Mouse (Mus musculus): ENCODE data around the gene Ddr2. TPM values are rescaled to one million over a fixed set of nuclear protein-coding genes. Genes with fewer than 3 reads are reported as not detected.

Ddr2 gene
- polyA plus RNA-seq, 1 experiment from 2014 or later: 8.9 TPM

DNA sequence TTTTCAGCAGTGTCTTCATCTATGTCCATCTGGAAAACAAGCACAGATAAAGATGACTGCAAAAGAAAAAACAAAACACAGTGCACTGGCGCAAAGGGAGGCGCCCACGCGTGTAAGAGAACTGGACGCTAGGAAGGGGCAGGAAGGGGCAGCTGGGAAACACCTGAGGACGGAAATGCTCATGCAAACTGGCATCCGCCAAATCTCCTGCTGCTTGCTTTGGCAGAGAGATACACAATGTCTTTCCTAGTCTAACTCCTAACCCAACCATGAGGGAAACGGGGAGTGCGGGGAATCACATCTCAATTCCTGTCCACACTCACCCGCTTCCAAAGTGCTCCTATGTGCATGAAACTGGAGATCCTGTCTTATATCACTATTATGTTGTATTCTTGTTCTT, 157.5 kb downstream of the Ddr2 start:
- ATAC-seq (ENCODE audit: low FRiP score, low TSS enrichment) (no peak), DNase-seq (no peak)
- Histone ChIP-seq H3K4me2 (ENCODE audit: low read length) (no peak overlapping the region), H3K27ac (replicated peaks; ENCODE audit: low read depth, low read length) (no peak overlapping the region), H3K4me3 (replicated peaks; ENCODE audit: low read depth, low read length) (no peak overlapping the region), H3K4me1 (ENCODE audit: control insufficient read depth, insufficient read depth, low read length) (no peaks in the 10 kb centered on the region), H3K9me3 (ENCODE audit: control insufficient read depth, low read length) (no peaks in the 10 kb centered on the region), H3K9ac (replicated peaks; ENCODE audit: low read length) (no peak overlapping the region), H3K36me3 (ENCODE audit: control insufficient read depth, insufficient read depth, low read length) (peaks cover 65% of the 10 kb centered on the region), H3K27me3 (ENCODE audit: control insufficient read depth, insufficient read depth, low read length) (no peaks in the 10 kb centered on the region)
- 95% methylated on average over 10 of the region's 10 CpGs for whole genome bisulfite sequencing

DNA sequence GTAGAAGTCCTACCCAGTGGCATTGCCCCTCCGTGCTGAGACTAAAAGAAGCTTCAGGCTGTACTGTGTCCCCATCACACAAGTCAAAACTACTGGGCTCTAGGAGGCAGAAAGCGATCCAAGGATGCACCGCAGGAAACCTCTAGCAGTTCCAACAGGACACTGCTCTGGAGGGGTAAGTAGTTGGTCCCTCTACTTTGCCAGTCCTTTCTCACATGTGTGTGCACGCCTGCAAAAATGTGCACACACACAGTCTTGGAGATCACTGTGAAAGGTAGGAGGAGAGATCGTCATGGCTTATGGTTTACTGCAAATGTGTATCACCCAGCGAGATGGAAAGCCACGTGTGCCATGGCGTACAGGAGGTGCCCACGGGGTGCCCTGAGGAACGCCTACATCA, 157.9 kb downstream of the Ddr2 start:
- H3K27me3 ChIP-seq (ENCODE audit: control insufficient read depth, insufficient read depth, low read length): no peaks in the 10 kb centered on the region
- 96% methylated on average over 10 of the region's 10 CpGs for WGBS
- no peaks in the 10 kb centered on the region for H3K9me3 ChIP-seq (ENCODE audit: control insufficient read depth, low read length)
- no peaks in the 10 kb centered on the region for H3K4me1 ChIP-seq (ENCODE audit: control insufficient read depth, insufficient read depth, low read length)
- no peak overlapping the region for H3K9ac ChIP-seq (replicated peaks; ENCODE audit: low read length)
- H3K4me2 ChIP-seq (ENCODE audit: low read length): no peak overlapping the region
- no peak for DNase-seq
- no peak overlapping the region for H3K4me3 ChIP-seq (replicated peaks; ENCODE audit: low read depth, low read length)
- H3K27ac ChIP-seq (replicated peaks; ENCODE audit: low read depth, low read length): no peak overlapping the region
- ATAC-seq (ENCODE audit: low FRiP score, low TSS enrichment): no peak
- peaks cover 61% of the 10 kb centered on the region for H3K36me3 ChIP-seq (ENCODE audit: control insufficient read depth, insufficient read depth, low read length)

DNA sequence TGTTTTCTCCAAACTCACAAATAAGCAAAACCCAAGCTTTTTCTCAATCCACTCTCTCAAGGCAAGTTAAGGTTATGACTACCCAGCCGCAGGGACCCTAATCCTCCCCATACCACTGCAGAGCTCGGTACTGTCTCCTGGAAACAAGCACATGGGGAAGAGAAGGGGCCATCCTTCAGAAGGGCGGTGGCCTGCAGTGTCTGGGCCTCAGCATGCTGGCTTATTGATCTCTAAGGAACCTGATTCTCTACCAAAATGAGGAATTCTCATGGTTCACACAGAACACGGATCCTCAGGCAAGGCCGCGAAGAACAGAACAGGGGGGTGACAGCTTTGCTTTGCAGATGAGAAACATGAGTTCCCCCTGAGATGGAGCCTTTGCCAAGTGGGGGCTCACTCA, 159.0 kb downstream of the Ddr2 start:
- H3K9me3 ChIP-seq (ENCODE audit: control insufficient read depth, low read length): no peaks in the 10 kb centered on the region
- H3K4me1 ChIP-seq (ENCODE audit: control insufficient read depth, insufficient read depth, low read length): no peaks in the 10 kb centered on the region
- DNase-seq (no peak), ATAC-seq (ENCODE audit: low FRiP score, low TSS enrichment) (no peak)
- H3K27me3 ChIP-seq (ENCODE audit: control insufficient read depth, insufficient read depth, low read length): no peaks in the 10 kb centered on the region
- no peak overlapping the region for H3K9ac ChIP-seq (replicated peaks; ENCODE audit: low read length)
- H3K4me3 ChIP-seq (replicated peaks; ENCODE audit: low read depth, low read length): no peak overlapping the region
- 91% methylated on average over 6 of the region's 6 CpGs for WGBS
- H3K4me2 ChIP-seq (ENCODE audit: low read length): no peak overlapping the region
- peaks cover 52% of the 10 kb centered on the region for H3K36me3 ChIP-seq (ENCODE audit: control insufficient read depth, insufficient read depth, low read length)
- no peak overlapping the region for H3K27ac ChIP-seq (replicated peaks; ENCODE audit: low read depth, low read length)

DNA sequence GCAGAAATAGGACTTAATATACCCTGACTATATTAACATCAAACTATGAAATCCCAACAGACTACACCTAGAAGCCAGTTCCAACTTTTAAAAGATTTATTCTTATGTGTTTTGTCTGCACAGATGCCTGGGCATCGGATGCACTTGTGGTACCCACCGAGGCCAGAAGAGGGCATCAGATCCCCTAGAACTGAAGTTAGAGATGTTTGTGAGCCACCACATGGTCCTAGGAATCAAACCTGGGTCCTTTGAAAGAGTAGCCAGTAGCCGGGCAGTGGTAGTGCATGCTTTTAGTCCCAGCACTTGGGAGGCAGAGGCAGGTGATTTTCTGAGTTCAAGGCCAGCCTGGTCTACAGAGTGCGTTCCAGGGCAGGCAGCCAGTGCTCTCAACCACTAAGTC, 159.9 kb downstream of the Ddr2 start:
- Histone ChIP-seq H3K36me3 (ENCODE audit: control insufficient read depth, insufficient read depth, low read length) (peaks cover 42% of the 10 kb centered on the region), H3K9me3 (ENCODE audit: control insufficient read depth, low read length) (no peaks in the 10 kb centered on the region), H3K27me3 (ENCODE audit: control insufficient read depth, insufficient read depth, low read length) (no peaks in the 10 kb centered on the region), H3K4me1 (ENCODE audit: control insufficient read depth, insufficient read depth, low read length) (no peaks in the 10 kb centered on the region), H3K4me2 (ENCODE audit: low read length) (no peak overlapping the region), H3K27ac (replicated peaks; ENCODE audit: low read depth, low read length) (no peak overlapping the region), H3K4me3 (replicated peaks; ENCODE audit: low read depth, low read length) (no peak overlapping the region), H3K9ac (replicated peaks; ENCODE audit: low read length) (no peak overlapping the region)
- WGBS: 92% methylated on average over 4 of the region's 4 CpGs
- no peak for ATAC-seq (ENCODE audit: low FRiP score, low TSS enrichment)
- no peak for DNase-seq

DNA sequence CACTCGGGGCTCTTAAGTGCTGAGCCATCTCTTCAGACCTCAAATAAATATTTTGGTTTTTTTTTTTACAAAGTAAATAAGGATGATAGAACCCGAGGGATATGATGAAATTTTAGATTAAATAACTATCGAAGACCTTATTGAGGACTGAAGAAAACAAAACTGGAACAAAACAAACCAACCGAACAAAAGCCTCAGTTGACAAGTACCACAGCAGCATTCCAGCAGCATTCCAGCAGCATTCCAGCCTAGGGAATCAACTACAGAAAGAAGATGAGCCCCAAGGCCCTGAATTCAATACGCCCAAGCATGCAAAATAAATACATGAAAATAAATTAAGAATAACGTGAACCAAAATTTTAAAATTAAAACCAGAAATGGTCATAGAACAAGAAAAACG, 160.6 kb downstream of the Ddr2 start:
- no peaks in the 10 kb centered on the region for H3K4me1 ChIP-seq (ENCODE audit: control insufficient read depth, insufficient read depth, low read length)
- peaks cover 36% of the 10 kb centered on the region for H3K36me3 ChIP-seq (ENCODE audit: control insufficient read depth, insufficient read depth, low read length)
- H3K4me2 ChIP-seq (ENCODE audit: low read length): no peak overlapping the region
- no peak overlapping the region for H3K9ac ChIP-seq (replicated peaks; ENCODE audit: low read length)
- no peak overlapping the region for H3K4me3 ChIP-seq (replicated peaks; ENCODE audit: low read depth, low read length)
- no peaks in the 10 kb centered on the region for H3K9me3 ChIP-seq (ENCODE audit: control insufficient read depth, low read length)
- 84% methylated on average over 7 of the region's 7 CpGs for WGBS
- ATAC-seq (ENCODE audit: low FRiP score, low TSS enrichment) (no peak), DNase-seq (no peak)
- no peak overlapping the region for H3K27ac ChIP-seq (replicated peaks; ENCODE audit: low read depth, low read length)
- H3K27me3 ChIP-seq (ENCODE audit: control insufficient read depth, insufficient read depth, low read length): no peaks in the 10 kb centered on the region

DNA sequence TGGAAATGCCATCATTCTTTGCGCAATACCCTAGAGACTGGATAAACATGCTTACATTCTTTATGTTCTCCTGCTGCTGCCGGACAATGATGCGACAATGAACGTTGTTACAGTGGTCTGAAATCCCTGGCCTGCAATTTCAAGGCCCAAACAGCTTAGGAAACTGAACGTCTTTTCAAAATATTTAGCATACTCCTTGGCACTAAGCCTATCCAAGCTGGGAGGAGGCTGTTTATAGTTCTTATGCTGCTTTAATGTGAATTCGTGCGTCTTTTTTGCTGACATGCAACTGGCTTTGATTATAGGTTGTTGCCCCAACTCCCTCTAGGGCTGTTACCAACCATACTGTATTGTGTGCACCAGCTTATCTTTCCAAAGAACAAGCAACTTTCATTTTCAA, 161.7 kb downstream of the Ddr2 start:
- 83% methylated on average over 7 of the region's 7 CpGs for WGBS
- Histone ChIP-seq H3K27me3 (ENCODE audit: control insufficient read depth, insufficient read depth, low read length) (no peaks in the 10 kb centered on the region), H3K36me3 (ENCODE audit: control insufficient read depth, insufficient read depth, low read length) (peaks cover 27% of the 10 kb centered on the region), H3K27ac (replicated peaks; ENCODE audit: low read depth, low read length) (no peak overlapping the region), H3K4me3 (replicated peaks; ENCODE audit: low read depth, low read length) (no peak overlapping the region), H3K4me1 (ENCODE audit: control insufficient read depth, insufficient read depth, low read length) (no peaks in the 10 kb centered on the region), H3K9ac (replicated peaks; ENCODE audit: low read length) (no peak overlapping the region), H3K9me3 (ENCODE audit: control insufficient read depth, low read length) (no peaks in the 10 kb centered on the region), H3K4me2 (ENCODE audit: low read length) (no peak overlapping the region)
- no peak for ATAC-seq (ENCODE audit: low FRiP score, low TSS enrichment)
- DNase-seq: no peak

DNA sequence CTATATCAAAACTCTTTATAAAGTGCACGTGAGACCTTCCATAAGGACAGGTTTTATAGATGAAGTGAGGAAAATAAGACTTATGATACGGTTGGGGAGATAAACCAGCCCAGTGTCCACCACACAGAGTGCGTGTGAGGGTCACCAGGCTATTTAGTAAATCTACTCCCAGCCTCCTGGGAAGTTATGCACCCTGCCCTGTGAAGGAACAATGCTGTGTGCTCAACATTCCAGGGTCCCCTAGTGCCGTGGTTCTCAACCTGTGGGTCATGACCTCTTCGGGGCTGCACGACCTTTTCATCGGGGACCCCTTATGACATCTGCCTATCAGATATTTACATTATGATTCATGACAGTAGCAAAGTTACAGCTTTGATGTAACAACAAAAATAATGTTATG, 162.3 kb downstream of the Ddr2 start:
- Histone ChIP-seq H3K36me3 (ENCODE audit: control insufficient read depth, insufficient read depth, low read length) (peaks cover 23% of the 10 kb centered on the region), H3K4me1 (ENCODE audit: control insufficient read depth, insufficient read depth, low read length) (no peaks in the 10 kb centered on the region), H3K27me3 (ENCODE audit: control insufficient read depth, insufficient read depth, low read length) (no peaks in the 10 kb centered on the region), H3K9ac (replicated peaks; ENCODE audit: low read length) (no peak overlapping the region), H3K4me2 (ENCODE audit: low read length) (no peak overlapping the region), H3K9me3 (ENCODE audit: control insufficient read depth, low read length) (no peaks in the 10 kb centered on the region), H3K4me3 (replicated peaks; ENCODE audit: low read depth, low read length) (no peak overlapping the region), H3K27ac (replicated peaks; ENCODE audit: low read depth, low read length) (no peak overlapping the region)
- no peak for ATAC-seq (ENCODE audit: low FRiP score, low TSS enrichment)
- 90% methylated on average over 7 of the region's 7 CpGs for WGBS
- DNase-seq: no peak

DNA sequence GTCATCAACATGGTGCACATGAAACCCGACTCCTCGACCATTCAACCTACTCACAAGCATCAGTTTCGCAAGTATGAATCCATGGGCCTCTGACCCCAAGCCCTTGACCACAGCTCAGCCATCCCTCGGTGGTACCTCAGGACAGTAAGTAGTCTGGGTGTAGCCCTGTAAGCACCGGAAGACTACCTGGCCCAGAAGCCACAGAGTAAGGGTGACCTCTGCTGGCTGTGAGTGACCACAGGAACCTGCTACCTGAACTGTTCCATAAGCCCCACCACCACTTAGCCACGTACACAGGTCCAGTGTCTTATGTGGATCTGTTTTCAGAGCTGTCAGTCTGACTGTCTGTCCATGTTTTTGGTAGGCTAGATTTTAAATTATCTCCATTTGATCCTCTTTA, 162.9 kb downstream of the Ddr2 start:
- Histone ChIP-seq H3K36me3 (ENCODE audit: control insufficient read depth, insufficient read depth, low read length) (peaks cover 16% of the 10 kb centered on the region), H3K9me3 (ENCODE audit: control insufficient read depth, low read length) (no peaks in the 10 kb centered on the region), H3K27me3 (ENCODE audit: control insufficient read depth, insufficient read depth, low read length) (no peaks in the 10 kb centered on the region), H3K27ac (replicated peaks; ENCODE audit: low read depth, low read length) (no peak overlapping the region), H3K4me1 (ENCODE audit: control insufficient read depth, insufficient read depth, low read length) (no peaks in the 10 kb centered on the region), H3K4me2 (ENCODE audit: low read length) (no peak overlapping the region), H3K4me3 (replicated peaks; ENCODE audit: low read depth, low read length) (no peak overlapping the region), H3K9ac (replicated peaks; ENCODE audit: low read length) (no peak overlapping the region)
- DNase-seq: no peak
- no peak for ATAC-seq (ENCODE audit: low FRiP score, low TSS enrichment)
- whole genome bisulfite sequencing: 87% methylated on average over 6 of the region's 6 CpGs

DNA sequence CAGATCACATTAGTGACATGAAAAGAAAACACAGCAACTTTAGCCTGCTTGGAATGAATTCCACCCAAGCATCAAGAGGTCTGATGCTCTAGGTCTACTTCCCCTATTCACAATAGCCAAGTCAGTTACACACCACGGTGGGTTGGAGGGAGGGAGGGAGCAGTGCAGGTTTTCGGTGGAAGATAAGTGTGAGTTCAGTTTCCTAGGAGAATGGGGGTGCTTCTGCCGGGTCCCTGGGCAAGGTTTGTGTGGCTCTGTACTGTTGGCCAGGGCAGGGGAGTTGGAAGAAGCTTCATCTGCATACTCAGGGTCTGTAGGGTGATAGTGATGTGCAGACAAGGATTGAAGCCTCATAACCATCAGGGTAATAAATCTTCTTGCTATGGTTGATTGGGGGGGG, 164.6 kb downstream of the Ddr2 start:
- Histone ChIP-seq H3K4me3 (replicated peaks; ENCODE audit: low read depth, low read length) (no peak overlapping the region), H3K4me1 (ENCODE audit: control insufficient read depth, insufficient read depth, low read length) (no peaks in the 10 kb centered on the region), H3K4me2 (ENCODE audit: low read length) (no peak overlapping the region), H3K9ac (replicated peaks; ENCODE audit: low read length) (no peak overlapping the region), H3K27me3 (ENCODE audit: control insufficient read depth, insufficient read depth, low read length) (no peaks in the 10 kb centered on the region), H3K27ac (replicated peaks; ENCODE audit: low read depth, low read length) (no peak overlapping the region), H3K36me3 (ENCODE audit: control insufficient read depth, insufficient read depth, low read length) (peaks cover 4% of the 10 kb centered on the region; the same call in 1 of the 2 replicates), H3K9me3 (ENCODE audit: control insufficient read depth, low read length) (no peaks in the 10 kb centered on the region)
- 76% methylated on average over 3 of the region's 3 CpGs for WGBS
- ATAC-seq (ENCODE audit: low FRiP score, low TSS enrichment) (no peak), DNase-seq (no peak)
